Mouse (Mus musculus): ENCODE data around the gene Wfdc13.
"Not testable (repeated sequence)": the region's sequence is repeated elsewhere in the genome, so short reads cannot be mapped to it uniquely, and the experiment has no call there.

Gene Wfdc13

DNA sequence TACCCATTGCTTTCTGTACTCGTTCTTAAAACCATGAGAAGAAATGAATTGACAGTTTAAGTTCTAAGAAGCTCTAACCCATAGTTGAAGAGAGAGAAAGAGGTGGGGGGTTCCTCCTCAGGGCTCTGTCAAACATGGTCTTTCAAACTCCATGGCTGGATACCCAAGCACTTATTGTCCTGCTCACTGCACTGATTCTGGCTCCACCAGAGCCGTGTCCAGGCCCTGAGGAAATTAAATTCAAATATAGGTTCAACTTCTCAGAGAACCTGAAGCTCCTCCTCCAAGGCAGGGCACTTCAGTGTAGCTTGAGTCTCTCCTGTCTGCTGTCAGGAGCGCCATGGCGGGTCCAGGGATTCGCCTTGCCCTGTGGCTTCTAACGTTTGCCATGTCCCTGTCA lies 30.1 kb downstream of the Wfdc13 start, which contains the start of gene Spint5:
Gene Spint5 (plus strand): TSS at position 301 of the 400 bp plus-strand sequence.
- in situ Hi-C loops (cut with MboI, MseI), result no loop called here

- in situ Hi-C loops (cut with MboI, MseI), result not testable (repeated sequence)
These were observed 31.4 kb downstream of the Wfdc13 start for GRCm38 (mm10) chr2:164716194-164716786.

GRCm38 (mm10) chr2:164723276-164723675 lies 38.4 kb downstream of the Wfdc13 start:
- in situ Hi-C loops (cut with MboI, MseI), result loop anchor here in 1 of 2 experiments (5.0 kb wide), 1 partner anchor 131 kb away; the partner anchor contains the start of gene Eppin

GRCm38 (mm10) chr2:164725895-164726619 lies 41.1 kb downstream of the Wfdc13 start:
- in situ Hi-C loops (cut with MboI, MseI), result loop anchor here in 1 of 2 experiments (5.0 kb wide), 1 partner anchor 49 kb away; no protein-coding TSS in a partner anchor

DNA sequence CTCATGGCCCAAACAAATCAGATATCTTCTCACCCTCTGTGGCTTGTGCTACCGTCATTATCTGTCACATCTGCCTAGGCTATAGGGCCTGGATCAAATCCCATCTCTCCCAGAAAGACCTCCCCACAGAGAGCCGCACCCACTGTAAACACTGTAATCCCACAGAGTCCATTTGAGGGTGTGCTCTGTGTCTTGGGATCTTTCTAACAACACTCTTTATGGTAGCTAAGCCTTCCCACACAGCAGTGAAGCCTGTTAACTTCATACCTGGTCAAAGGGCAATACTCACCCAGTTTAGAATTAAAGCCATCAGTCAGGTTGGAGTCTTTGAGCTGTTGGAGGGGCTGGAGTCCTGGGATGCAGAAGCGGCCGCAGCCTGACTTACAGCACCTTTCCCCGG lies 46.8 kb downstream of the Wfdc13 start:
- in situ Hi-C loops (cut with MboI, MseI), result no loop called here

DNA sequence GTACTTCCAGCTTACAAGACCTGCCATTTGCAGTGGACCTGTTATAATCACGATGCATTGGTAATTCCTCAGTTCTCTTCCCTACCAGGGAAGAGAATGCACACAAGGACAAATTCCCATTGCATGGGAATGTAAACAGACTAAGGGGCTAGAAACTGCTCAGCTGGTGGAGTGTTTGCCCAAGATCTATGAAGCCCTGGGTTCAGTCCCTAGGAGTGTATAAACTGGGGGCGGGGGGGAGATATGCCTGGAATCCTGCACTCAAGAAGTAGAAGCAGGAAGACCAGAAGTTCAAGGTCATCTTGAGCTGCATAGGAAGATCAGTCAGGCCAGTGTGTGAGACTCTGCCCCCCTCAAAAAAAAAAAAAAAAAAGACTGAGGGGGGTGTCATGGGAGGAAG lies 48.4 kb downstream of the Wfdc13 start:
- in situ Hi-C loops (cut with MboI, MseI), result no loop called here

DNA sequence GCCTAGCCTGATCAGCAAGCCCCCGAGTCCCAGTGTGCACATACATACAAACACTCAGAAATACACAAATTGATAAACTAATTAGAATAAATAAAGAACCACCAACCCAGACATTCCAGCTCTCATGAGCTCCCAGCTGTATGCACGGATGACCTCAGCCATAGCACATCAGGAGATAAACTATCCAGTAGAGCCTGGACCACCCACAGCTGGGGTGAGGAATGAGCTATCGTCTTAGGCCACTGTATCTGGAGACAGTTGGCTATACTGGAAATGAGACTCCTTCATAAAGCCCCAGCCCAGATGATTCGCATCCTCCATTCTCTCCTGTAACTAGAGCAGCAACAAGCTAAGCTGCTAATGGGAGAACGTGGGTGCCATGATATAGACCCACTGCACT lies 49.9 kb downstream of the Wfdc13 start:
- in situ Hi-C loops (cut with MboI, MseI), result no loop called here

- in situ Hi-C loops (cut with MboI, MseI), result no loop called here
These were observed 50.5 kb downstream of the Wfdc13 start for GRCm38 (mm10) chr2:164735446-164735845.

All from T-helper 17 cell (primary cell).